Mouse (Mus musculus) layer of hippocampus, postnatal 14 days (tissue): ENCODE results near the gene Kctd11. TPM values are rescaled to one million over a fixed set of nuclear protein-coding genes. Genes with fewer than 3 reads are reported as not detected.
"Not testable (repeated sequence)": the region's sequence is repeated elsewhere in the genome, so short reads cannot be mapped to it uniquely, and the experiment has no call there.

Experiments
- DNase-seq, 2 experiments: peaks; one replicate each; pipeline ENCODE4 v3.0.0; 2021 to 2022; ENCODE audit warnings: low spot score in 2 of 2, mixed read lengths in 1 of 2
- total RNA-seq, 2 experiments: library from RNA; stranded (reverse); gene quantifications; 2 replicates each; pipeline ENCODE4 v1.2.3; 2021

The Kctd11 gene
- total RNA-seq, 2 experiments from 2014 or later = 1.1 to 1.2 TPM

DNA sequence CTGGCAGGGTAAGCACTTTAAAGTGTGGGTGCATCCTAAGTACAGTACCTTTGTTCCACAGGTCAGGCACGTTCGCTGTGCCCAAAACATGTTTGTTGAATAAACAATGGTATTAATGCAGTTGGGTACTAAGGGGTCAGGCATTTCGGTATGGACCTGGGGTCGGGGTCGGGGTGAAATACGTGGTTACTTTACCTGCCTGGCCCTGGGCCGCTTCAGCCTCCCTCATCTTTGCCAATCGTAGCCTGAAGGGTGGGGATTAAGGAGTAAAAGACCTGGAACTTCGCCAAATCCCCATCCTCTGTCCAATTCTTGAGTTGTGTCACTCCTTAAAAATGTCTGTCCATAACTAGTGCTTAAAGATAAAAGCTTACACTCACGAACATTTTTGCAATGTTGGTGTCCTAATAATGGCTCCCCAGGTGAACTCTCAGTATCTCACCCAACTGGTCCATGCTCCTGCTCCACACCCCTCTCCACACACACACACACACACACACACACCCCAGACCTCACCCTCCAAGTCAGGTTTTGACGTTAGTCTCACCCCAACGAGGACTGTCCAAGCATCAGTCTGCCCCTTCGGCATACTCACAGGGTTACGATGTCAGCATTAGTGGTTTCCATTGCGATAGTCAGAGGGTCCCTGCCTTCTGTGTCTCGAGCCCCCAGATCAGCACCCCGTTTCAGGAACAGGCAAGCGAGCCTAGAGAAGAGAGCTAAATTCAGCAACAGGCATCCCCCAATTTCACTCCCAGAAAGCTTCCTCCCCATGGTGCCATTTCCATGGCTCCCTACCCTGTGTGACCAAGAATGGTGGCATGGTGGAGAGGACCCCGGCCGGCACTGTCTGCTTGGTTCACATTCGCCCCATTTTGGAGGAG is 823 bp upstream of the Kctd11 start:
- DNase-seq = no peak

DNA sequence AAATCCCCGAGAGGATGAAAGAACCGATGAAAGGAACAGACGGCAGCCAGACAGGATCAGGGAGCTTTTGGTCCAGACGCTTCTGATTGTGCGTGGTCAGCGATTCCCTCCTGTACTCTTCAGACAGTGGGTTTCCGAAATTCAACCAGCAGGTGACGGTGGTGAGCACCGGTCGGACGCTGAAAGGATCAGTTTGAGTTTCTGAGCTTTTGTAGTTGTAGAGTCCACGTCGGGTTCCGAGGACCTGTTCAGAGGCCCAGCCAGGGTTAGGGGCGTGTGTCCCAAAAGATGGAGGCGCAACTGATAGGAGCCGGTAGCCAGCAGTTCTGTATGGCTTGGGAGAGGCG is 727 bp downstream of the Kctd11 start:
- DNase-seq = peak; percentile 36 to 47

DNA sequence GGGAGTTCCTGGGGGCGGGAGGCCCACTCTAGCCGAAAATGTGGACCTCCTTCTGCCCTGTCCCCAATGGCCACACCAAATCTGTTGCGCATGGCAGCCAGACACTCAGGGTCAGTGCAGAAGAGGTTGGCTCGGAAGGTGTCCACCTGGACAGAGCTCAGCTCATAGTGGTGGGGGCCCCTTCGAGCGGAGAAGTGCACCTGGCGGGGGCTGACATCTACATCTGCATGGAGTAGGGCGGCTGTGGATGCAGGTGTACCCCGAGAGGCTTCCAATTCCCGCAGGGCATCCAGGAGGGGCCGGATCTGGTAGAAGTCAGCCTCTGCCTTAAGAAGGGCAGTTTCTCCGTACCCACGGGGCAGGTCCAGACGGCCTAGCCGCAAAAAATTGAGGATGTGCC is 1.5 kb downstream of the Kctd11 start:
- DNase-seq = no peak

DNA sequence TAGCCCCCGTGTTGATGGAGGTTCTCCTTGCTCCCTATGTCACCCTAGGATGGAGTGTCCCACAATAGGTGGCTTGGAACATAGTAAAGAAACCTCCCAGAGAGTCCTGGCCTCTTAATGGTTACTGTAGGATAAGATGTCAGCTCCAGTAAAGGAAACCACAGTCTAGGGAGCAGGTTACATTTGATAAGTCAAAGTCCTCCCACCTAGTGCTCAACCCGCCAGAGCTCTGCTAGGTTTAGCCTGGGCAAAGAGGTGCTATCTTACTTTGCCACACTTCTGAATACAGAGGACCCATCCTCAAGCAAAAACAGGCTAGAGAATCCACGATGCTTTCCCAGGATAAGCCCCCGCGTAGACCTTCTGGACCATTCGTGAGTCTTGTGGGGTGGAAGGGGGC is 2.3 kb downstream of the Kctd11 start:
- DNase-seq = no peak

DNA sequence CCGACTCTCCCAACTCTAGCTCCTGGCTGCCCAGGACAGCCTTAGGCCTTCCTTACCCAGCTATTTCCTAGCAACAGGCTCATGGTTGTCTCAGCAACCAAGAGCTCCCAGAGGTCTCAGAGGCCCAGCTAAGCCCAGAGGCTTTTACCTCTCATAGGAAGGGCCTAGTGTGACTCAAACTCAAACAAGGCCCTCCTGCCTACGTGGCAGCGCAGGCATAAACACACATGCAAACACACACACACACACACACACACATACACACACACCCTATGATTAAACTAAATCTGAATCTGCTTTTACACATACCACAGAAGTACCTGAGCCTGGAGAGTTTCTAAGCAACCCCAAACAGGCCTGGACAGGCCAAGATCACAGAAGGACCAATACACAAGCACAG is 2.8 kb downstream of the Kctd11 start:
- no peak for DNase-seq

DNA sequence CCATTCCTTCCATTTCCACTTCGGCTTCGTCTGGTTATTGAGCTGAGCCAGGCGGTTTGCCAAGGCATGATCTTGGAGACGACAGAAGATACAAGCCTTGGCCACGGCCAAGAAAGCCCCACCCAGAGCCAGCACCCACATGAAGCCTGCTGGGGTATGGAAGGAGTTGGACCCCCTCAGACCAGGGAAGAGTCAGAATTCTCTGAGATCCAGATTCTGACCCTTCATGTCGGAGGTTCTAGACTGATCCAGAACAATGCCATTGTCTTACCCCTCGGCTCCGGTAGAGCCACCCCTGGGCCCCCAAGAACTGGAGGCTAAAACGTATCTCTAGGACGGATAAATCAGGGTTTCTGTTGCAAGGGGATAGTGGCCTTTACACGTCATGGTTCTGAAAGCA is 3.3 kb downstream of the Kctd11 start, which contains the start of gene Tmem95:
TSS of gene Tmem95 (minus strand) at position 141 of the 400 bp plus-strand sequence.
- DNase-seq = no peak

DNA sequence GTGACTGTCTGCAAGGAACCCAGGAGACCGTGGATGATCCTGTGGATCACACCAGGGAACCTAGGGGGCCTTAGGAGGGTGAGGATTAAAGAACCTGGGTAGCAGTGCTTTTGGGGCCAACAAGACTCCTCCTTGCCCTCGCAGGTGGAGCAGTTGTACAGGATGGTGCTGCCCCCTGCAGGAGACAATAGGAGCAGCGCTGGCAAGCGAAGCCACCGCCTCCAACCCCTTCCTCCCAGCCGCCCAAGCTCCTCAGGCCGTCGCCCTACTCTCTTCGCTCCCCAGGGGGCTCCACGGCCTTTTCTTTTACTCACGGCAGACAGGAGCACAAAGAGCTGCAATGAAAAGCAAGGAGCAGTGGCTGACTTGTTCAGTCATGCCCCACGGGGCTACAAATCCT is 4.3 kb downstream of the Kctd11 start:
- peak; percentile 81 to 86 for DNase-seq

DNA sequence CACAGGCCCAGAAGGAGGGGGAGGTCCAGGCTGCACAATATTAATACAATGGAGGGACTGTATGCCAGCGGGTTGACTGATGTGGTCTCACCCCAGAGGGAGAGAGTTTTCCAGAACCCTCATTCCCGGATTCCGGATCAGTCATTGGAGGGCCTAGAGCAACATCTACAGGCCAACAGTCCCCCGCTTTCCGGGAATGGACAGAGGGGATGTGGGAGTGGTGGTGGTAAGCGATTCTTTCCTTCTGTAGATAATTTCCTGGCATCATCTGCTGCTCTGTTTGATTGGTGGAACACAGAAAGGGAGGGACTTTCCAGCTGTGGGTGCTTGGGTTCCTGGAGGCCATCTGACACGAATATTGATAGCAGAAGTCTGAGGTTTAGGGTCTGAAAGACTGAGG is 5.0 kb downstream of the Kctd11 start:
- peak; percentile 51 to 63 for DNase-seq

DNA sequence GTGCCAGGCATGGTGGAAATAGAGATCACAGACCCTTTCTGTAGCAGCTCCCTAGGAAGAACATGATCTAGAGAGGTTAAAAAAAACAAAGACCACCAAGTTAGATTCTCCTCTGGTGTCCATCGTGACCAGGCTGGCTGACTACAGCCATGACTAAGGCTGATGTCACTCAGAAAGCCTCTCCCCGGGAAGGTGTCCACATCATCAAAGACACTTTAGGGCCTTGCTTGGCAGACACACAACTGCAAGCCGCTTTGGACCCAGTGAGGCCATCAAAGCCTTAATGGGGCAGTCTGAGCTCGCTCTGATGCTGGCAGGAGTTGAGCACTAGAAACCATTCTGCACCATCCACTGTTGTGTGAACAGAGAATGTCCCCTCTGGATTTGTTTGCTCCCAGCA is 8.8 kb downstream of the Kctd11 start:
- no peak for DNase-seq

DNA sequence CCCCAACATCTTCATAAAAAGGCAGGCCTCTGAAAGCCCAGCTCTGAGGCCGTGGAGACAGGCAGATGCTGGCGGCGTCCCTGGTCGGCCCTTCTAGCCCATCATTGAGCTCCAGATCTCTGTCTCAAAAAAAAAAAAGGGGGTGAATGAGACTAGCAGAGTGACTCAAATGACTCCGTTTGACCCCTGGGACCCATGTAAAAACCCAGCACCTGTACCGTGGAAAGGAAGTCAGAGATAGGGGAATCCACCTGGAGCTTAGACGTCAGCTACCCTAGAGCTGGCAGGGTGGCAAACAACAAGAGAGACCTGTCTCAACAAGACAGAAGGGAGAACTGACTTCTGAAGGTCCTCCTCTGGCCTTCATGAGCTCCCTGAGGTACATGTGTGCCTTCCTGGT is 9.4 kb downstream of the Kctd11 start:
- DNase-seq = no peak

DNA sequence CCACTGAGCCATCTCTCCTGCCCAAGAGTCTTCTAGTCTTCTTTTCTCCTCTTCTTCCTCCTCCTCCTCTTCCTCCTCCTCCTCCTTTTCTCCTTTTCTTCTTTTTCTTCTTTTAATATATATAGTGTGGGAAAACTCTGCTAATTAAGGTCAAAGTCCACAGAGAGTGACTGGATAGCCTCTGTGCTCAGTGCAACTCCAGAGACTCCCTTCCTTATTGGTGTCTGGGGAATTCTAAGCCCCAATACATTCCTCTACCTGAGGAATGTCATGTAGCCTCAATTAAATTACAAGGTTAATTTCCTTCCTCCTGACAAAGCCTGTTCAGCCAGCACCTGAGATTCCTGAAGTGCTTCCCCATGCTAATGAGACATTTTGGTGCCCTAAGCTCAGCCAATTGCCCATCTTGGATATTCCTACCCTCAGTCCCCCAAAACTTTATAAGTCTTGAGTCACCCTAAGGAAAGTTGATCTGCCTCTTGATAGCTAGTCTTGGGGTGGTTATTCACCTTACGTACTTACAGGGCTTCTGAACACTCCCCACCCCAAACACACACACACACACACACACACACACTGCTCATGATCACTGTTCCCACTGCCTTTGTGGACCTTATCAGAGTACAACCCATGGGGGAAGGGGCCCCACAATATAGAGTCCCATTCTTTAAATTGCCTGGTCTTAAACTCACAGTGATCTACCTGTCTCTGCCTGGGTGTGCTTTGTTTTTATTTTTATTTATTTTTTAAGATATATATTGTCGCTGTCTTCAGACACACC is 10.7 kb downstream of the Kctd11 start:
- DNase-seq = no peak

DNA sequence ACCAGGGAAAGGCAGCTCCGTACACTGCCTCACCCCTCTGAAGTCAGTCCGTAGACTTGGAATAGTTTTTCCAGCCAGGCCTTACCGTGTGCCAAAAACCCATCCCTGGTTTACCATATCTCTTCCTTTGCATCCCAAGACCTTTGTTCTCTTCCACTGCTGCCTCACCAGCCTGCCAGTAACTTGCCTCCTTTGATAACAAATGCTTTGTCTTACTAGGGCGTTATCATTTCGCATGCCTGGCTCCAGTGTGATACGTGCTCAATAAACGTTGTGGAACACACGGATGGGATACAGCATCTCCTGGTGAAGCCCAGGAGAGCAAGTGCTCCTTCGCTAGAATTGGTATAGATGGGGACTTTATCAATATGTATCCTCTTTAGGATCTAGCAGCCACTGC is 13.9 kb downstream of the Kctd11 start:
- DNase-seq = no peak

DNA sequence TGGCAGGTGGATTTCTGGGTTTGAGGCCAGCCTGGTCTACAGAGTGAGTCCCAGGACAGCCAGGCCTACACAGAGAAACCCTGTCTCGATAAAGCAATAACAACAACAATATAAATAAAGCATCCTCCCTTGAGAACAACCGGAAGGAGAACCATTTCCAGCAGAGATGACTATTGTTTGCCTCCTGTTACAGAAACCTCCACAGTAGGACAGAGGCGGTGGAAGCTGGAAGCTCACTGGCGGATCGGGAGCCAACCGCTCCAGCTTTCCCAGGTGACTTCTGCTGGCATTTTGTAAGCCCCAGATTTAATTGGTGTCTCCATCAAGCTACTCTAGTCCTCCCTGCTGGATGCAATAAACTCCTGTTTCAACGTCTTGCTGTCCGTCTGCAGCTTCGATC is 15.6 kb downstream of the Kctd11 start:
- DNase-seq = no peak

DNA sequence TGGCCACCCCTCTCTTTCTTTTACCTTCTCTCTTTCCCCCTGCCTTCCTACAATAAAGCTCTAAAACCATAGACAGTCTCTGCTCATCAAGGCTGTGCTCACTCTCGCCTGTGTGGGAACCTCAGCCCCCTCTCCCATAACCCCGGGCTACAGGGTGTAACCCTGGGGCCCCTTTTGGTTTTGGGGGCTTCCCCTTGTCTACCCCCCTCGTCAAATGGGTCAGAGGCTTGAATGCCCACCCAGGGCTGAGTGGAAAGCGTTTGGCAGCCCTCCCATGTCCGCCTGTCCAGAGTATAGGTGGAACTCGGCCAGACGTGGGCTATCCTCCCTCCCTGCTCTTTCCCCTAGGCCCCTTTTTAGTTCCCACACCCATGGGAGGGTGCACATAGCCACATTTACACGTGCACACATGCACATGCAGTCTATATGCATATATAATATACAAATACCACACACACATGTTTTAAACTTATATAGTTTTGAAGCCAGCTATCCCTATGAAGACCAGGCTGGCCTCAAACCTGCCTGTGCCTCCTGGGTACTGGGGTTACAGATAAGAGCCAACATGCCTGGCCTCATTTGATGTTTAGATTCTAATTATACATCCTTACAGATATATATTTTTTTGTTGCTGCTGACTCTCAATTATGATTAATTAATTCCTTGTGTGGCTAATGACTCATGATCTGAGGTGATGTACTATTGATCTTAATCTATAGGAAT is 16.9 kb downstream of the Kctd11 start:
- DNase-seq = no peak

DNA sequence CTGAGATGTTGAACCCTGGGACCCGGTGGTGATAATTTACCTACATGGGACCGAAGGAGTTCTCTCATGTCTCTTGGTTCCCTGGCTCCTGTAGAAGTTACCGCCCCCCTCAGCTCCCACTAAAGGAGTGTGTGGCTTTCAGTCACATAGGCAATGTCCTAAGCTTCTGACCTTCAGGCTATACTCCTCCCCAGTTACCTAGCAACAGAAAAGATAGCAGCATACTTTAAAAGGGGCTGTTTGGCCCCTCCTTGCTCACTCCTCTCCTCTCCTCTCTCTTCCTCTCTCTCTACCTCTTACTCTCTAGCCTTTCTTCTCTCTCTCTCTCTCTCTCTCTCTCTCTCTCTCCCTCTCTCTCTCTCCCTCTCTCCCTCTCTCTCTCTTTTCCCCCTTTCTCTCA is 17.5 kb downstream of the Kctd11 start:
- not testable (repeated sequence) for DNase-seq

DNA sequence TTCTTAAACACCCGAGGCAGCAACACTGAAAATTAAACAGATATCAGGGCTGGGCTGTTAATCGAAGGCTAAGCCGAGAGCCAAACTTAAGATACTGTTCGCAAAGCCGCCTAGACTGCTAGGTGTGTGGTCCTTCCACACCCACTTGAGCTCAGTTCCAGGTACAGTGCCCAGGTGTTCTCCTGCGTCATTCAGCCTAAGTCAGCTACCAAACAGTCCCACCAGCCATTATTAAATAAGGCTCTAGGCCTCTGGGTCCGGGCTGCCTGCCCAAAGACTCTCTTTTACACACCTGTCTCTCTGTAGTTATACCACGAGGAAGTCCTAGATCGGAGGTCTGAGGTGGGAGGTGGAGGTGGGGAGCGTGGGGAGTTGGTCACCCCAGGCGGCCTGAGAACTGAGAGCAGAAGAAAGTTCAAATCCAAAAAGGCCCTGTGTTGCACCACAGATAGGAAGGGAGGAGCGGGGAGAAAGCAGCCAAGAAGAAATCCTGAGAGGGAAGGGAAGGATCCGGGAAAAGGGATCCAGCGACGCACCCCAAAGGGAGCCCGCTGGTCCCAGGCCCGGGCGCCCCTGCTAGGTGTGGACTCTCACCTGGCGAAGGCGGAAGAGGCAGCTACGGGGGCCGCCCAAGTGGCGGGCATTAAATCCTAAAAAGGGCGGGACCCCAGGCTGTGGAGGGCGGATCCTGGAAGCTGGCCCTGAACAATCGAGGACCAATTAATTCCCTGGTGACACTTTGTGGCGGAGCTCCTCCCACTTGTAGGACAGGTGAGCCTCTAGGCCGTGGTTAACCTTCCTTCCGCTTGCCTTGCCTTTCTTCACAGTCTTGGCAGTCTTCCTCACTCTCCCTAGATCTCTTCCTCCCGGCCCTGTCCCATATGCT is 22.9 kb downstream of the Kctd11 start, which contains the start of gene Tnk1:
TSS of gene Tnk1 (minus strand) at position 618 of the 886 bp plus-strand sequence.
- no peak for DNase-seq

DNA sequence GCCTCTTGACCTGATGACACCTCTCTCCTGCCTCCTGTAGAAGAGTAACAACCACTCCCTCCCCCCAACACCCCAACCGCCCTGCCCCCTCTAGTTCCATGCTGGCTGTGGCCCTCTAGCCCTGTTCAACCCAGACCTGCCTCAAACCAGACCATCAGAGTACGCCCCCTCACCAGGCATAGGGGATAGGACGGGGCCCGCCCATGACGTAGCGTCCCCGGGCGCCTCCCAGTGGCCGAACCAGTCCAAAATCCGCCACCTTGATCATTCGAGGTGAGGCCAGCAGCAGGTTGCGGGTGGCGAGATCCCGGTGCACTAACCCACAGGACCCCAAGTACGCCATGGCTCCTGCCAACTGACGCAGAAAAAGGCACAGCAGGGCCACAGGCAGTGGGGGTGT is 25.9 kb downstream of the Kctd11 start:
- no peak for DNase-seq

DNA sequence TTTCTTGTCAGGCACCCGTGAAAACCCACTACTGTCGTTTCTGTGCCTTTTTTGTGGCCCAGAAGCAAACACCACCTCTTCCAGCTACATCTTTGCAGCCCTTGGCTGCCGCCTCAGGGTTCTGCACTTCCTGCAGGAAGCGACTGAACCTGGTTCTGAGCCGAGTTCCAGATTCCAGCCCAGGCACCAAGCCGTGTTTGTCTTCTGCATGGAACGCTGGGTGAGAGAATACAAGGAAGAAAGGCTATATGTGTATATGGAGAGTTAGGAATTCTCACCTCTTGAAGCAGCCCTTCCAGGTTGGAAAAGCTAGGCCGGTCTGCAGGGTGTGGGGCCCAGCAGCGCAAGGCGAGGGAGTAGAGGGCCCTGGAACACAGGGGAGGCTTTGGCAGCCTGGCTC is 26.5 kb downstream of the Kctd11 start:
- no peak for DNase-seq

DNA sequence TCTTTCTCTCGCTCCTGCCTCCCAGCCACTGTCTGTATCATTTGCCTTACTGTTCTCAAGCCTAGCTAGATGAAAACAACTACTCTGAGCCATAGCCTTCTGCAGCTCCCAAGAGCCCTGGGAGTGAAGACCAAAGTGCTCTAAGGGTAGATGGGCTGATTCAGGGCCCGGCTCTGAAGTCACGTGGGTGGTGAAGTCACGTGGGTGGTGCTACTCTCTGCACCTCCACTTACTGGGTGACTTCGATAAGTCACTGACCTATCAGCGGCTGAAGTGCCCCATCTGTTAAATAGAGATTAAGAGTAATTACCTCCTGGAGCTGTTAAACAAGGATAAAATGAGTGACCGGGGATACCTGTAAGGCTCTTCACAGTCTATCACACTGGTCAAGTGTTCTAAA is 27.2 kb downstream of the Kctd11 start:
- no peak for DNase-seq

DNA sequence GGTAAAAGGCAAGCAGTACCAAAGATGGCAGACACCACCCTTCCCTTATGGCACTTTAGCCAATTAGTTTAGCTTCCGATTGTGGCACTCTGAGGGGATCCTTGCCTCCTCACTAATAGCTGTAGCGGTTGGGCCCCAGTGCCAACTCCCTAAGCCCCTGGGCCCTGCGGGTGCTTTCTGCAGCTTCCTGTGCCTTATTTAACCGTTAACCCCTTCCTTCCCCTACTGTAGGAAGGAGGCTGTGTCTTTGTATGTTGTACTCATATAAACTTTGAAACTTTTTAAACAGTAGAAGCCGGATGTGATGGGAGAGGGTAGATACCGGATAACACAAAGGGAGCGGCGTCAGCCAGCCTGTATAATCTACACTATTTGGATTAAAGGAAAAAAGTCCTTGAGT is 30.5 kb downstream of the Kctd11 start:
- no peak for DNase-seq

DNA sequence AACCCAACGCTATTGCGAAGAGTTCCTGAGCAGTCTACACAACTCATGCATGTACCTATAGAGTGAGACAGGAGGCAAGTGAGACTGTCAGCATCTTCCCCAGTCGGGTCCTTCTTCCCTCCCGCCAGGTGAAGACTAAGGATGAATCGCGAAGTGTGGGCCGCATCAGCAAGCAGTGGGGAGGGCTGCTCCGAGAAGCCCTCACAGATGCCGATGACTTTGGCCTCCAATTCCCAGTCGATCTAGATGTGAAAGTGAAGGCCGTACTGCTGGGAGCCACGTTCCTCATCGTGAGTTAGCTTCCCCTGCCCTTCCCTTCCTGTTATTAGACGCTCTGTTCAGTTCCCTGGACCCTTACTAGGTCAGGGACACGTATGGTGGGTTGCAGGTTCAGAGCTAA is 31.3 kb downstream of the Kctd11 start:
- DNase-seq = no peak
